In genomic region chr6:96116534-96117272, GRCm38 (mm10) we compare ENCODE assay signal across 8 mouse cellular contexts. TPM values are rescaled to one million over a fixed set of nuclear protein-coding genes. Genes with fewer than 3 reads are reported as not detected.
DNase-seq lines count a peak whose midpoint lies in the region; ATAC-seq lines count a peak whose summit lies in the region.
"Had no signal": no experiment of that assay in that cellular context is flagged by ENCODE, and none has a peak within 500 bp of the region (broad histone marks: within the 10 kb centered on the region; RNA-seq: fewer than 3 reads in every experiment).

No protein-coding gene starts in this region.

- H3K9ac ChIP-seq in intestine, embryonic 16.5 days (ENCODE audit: low read depth, low read length): peak overlapping the region; percentile 71
- H3K9ac ChIP-seq in midbrain, embryonic 12.5 days (replicated peaks): peak overlapping the region; percentile 65
- peak overlapping the region; percentile 52 for H3K9ac ChIP-seq in stomach, embryonic 15.5 days

- H3K36me3 ChIP-seq in intestine, embryonic 16.5 days (ENCODE audit: control insufficient read depth, insufficient read depth, low read length): no peaks in the 10 kb centered on the region
- no peaks in the 10 kb centered on the region for H3K36me3 ChIP-seq in midbrain, embryonic 12.5 days
- no peaks in the 10 kb centered on the region for H3K36me3 ChIP-seq in stomach, embryonic 15.5 days

- H3K27me3 ChIP-seq in intestine, embryonic 16.5 days (replicated peaks; ENCODE audit: control insufficient read depth, insufficient read depth, low read length): no peaks in the 10 kb centered on the region
- H3K27me3 ChIP-seq in midbrain, embryonic 12.5 days: peaks cover 4% of the 10 kb centered on the region; the same call in 1 of the 2 replicates
- H3K27me3 ChIP-seq in stomach, embryonic 15.5 days (replicated peaks): no peaks in the 10 kb centered on the region

- intact Hi-C loops in left cerebral cortex, postnatal 36 days (cut with DNase I): loop anchor here (5.0 to 10.0 kb wide), 3 partner anchors 128 to 886 kb away; no protein-coding TSS in a partner anchor

- ATAC-seq in intestine, embryonic 16.5 days: peak; percentile 79
- peak; percentile 83 for ATAC-seq in midbrain, embryonic 12.5 days (ENCODE audit: low FRiP score, low read depth)
- ATAC-seq in stomach, embryonic 15.5 days (ENCODE audit: insufficient read depth, low FRiP score, low read depth): peak; percentile 71

- 0 out of 2 replicates have a peak, but pooled peaks cover 7% of the 10 kb centered on the region for H3K4me1 ChIP-seq in intestine, embryonic 16.5 days (ENCODE audit: control insufficient read depth, insufficient read depth, low read length)
- H3K4me1 ChIP-seq in midbrain, embryonic 12.5 days: peaks cover 25% of the 10 kb centered on the region
- H3K4me1 ChIP-seq in stomach, embryonic 15.5 days: peaks cover 10% of the 10 kb centered on the region; the same call in 1 of the 2 replicates

- DNase-seq in NIH3T3 (ENCODE audit: low read depth): peak; percentile 75
- DNase-seq in brain, adult 2 months (ENCODE audit: low read depth, low spot score): peak; percentile 59
- DNase-seq in frontal cortex, postnatal 14 days (ENCODE audit: low spot score in 2 of 2): peak; percentile 20 to 37
- peak; percentile 67 to 79 for DNase-seq in left cerebral cortex, postnatal 36 days (ENCODE audit: low spot score in 2 of 2)

- peak overlapping the region; percentile 65 for H3K4me3 ChIP-seq in intestine, embryonic 16.5 days (ENCODE audit: low read length)
- peak overlapping the region; percentile 58 for H3K4me3 ChIP-seq in midbrain, embryonic 12.5 days
- peak overlapping the region; percentile 58 for H3K4me3 ChIP-seq in stomach, embryonic 15.5 days (replicated peaks)

- WGBS in intestine, embryonic 16.5 days: 1% methylated on average over 31 of the region's 32 CpGs
- WGBS in midbrain, embryonic 12.5 days: under 1% methylated on average over 32 of the region's 32 CpGs
- under 1% methylated on average over 32 of the region's 32 CpGs for WGBS in stomach, embryonic 15.5 days

- no peaks in the 10 kb centered on the region for H3K9me3 ChIP-seq in intestine, embryonic 16.5 days (ENCODE audit: control insufficient read depth, low read length)
- H3K9me3 ChIP-seq in midbrain, embryonic 12.5 days: no peaks in the 10 kb centered on the region
- no peaks in the 10 kb centered on the region for H3K9me3 ChIP-seq in stomach, embryonic 15.5 days

- H3K4me2 ChIP-seq in intestine, embryonic 16.5 days (ENCODE audit: low read depth, low read length): peak overlapping the region; percentile 71
- H3K4me2 ChIP-seq in midbrain, embryonic 12.5 days (replicated peaks): peak overlapping the region; percentile 94
- peak overlapping the region; percentile 91 for H3K4me2 ChIP-seq in stomach, embryonic 15.5 days

- H3K27ac ChIP-seq in intestine, embryonic 16.5 days (ENCODE audit: low read length): no peak overlapping the region; the same call in 1 of the 2 replicates
- H3K27ac ChIP-seq in midbrain, embryonic 12.5 days (replicated peaks): 0 out of 2 replicates have a peak overlapping the region, but pooled peaks have one; percentile 16
- peak overlapping the region; percentile 51; the same call in 1 of the 2 replicates for H3K27ac ChIP-seq in stomach, embryonic 15.5 days

RNA-seq across cellular contexts. Expression of gene Fam19a1, which starts 3.7 kb away (rescaled TPM):
- 4.7 and 4.8 TPM in 2 replicates for polyA plus RNA-seq in intestine, embryonic 16.5 days (2015; fragmentation: Nextera tagmentation; extraction: Ambion mirVana)
- 10 to 100 TPM; 62.6 to 76.9 TPM for total RNA-seq in left cerebral cortex, postnatal 36 days (2021)
- 1.4 and 1.7 TPM in 2 replicates for polyA plus RNA-seq in midbrain, embryonic 12.5 days (2016; fragmentation: Nextera tagmentation; extraction: Ambion mirVana)
- 7.5 and 8.2 TPM in 2 replicates for polyA plus RNA-seq in stomach, embryonic 15.5 days (2015; fragmentation: Nextera tagmentation; extraction: Ambion mirVana)

RNA-seq across cellular contexts. Expression of gene 1700123L14Rik, which starts 49.3 kb away (rescaled TPM):
- not detected in 2 replicates for polyA plus RNA-seq in intestine, embryonic 16.5 days (2015; fragmentation: Nextera tagmentation; extraction: Ambion mirVana)
- not detected for total RNA-seq in left cerebral cortex, postnatal 36 days (2021)
- polyA plus RNA-seq in midbrain, embryonic 12.5 days (2016; fragmentation: Nextera tagmentation; extraction: Ambion mirVana): not detected in 2 replicates
- polyA plus RNA-seq in stomach, embryonic 15.5 days (2015; fragmentation: Nextera tagmentation; extraction: Ambion mirVana): not detected in 2 replicates
- polyA plus RNA-seq: frontal cortex, adult 2 months had no signal
